Mouse (Mus musculus) urinary bladder, postnatal 10 days (tissue): ENCODE results near the gene Cntnap2.

Experiments
- DNase-seq: peaks from one replicate; pipeline ENCODE4 v3.0.0; 2022; ENCODE audit warnings: low spot score

Gene Cntnap2

DNA sequence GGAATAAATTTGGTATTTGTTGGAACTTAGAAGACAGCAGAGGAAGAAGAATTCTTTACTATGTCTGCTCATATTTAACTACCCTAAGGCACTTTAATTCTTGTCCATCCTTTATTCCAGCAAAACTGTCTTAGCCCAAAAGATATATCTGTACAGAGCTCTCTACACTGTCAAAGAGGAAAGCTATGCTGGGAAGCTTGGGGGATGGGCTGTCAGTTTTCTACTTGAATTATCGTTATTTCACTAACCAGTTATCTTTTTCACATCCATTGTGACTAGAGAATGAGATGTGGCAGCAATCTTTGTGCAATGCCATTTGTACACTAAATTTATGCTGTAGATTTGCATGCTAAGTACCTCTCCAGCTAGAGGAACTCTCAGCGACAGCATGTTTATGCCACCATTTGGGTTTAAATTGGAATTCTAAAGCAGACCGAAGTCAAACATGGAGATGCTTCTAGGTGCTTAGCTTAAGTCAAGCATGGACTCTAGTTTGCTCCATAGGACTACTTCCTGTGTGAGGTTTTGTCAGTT lies 268.9 kb downstream of the Cntnap2 start:
- no peak for DNase-seq

DNA sequence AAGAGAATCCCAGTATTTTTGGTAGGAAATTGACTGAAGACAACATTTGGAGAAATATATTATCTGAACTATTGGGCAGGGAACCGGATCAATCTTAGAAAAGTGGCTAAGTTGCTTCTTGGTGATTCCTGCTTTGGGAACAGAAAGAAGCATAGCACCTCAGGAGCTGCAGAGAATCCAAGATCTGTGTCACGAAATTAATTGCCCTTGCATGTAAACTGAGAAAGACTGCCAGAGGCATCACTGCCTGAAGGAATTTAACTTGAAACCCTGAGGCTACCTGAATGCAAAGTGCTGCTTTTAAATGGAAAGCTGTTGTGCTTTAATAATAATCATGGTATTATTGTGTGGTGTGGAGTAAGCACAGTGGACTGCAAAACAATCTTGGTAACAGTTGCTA lies 286.2 kb downstream of the Cntnap2 start:
- no peak for DNase-seq

DNA sequence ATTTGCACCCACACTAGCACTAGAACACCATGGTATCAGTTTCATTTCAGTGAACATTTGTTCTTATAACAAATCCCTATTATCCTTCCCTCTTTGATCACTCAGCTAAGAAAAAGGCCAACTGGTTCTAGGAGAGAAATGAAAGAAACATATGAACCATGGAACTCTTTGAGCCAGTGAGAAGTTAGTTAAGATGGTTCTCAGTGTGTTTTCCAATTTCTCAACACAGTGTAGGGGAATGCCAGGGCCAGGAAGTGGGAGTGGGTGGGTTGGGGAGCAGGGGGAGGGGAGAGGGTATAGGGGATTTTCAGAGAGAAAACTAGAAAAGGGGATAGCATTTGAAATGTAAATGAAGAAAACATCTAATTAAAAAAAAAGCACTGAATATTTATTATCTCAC lies 286.8 kb downstream of the Cntnap2 start:
- DNase-seq: no peak

DNA sequence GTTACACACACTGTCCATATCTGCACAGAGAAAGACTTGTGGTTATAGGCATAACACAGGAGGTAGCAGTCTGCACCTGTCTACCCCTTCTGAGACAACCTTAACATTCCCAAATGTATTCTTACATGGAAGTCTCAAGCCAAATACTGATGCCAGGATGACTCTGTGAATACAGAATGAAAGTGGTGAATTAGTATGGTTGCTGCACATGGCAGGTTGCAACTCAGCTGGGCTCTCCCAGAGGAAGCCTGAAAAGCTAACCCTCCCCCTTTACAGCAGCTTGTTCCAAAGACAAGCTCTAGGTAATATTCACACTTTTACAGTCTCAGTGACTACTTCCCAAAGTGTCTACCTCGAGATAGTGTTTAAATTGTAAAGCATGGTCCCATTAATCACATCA lies 307.3 kb downstream of the Cntnap2 start:
- no peak for DNase-seq

DNA sequence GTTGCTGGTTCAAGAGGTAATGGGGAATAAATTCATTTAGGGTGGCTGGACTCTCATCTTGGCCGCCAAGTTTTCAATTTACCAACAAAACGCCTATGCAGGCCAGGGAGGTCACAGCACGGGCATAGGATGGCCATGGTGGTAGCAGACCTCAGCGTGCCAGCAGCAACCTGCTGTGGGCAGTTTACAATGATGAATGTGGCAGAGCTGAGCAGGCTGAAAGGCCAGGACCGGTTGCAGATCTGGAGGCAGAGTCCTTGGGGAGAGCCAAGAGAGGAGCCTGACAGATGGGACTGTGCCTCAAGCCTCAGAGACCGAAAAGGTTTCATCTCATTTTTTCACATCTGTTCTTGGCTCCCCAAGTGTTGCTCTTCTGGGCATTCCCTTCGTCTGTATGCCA lies 322.0 kb downstream of the Cntnap2 start:
- no peak for DNase-seq

DNA sequence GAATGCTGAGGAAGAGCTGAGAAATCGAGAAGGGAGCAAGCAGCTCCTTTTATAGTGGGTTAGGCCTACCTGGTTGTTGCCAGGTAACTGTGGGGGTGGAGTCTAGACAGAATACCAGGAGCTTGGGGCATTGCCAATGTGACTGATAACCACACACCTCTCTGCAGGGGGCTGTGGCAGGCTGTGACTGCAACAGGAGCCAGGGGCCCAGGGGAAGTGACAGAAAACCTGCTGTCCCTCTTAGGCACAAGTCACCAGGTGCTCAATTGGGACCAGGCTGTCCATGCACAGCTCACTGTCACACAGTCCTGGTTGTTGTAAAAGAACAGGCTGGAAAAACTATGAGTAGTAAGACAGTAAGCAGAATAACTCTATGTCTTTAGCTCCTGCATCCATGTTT lies 329.9 kb downstream of the Cntnap2 start:
- DNase-seq: no peak

DNA sequence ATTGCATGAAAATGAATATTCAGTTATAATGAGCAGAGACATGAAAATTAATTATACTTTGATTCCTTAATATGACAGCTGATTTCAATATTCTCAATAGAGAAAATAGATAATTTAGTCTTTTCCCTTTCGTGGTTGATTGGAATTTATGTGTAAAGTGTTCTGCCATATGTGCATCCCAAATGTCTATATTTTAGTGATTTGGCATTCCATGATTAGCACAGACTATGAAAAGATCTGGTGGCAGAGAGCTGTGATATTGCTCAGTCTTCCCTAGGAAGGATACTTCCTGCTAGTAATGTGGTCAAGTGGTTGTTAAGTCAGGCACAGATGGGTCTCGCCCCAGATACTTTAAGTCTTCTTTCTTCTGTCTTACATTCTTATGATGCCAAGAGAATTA lies 354.5 kb downstream of the Cntnap2 start:
- DNase-seq: no peak

DNA sequence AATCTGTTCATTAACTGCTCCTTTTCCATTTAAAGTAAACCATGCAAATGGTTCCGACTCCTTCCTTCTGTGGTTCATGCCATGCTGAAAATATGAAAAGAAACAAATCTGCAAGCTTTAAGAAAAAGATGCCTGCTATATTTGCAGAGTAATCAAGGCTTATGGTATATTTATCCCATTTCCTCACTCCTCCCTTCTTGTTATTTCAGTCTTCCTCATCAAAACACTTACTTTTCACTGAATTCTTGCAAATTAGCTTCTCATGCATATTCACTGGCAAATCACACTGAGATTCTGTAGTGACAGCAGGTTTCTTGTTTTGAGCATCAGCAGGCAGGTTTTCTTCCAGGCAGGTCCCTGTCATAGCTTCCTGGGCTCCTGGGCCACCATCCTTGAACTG lies 396.3 kb downstream of the Cntnap2 start:
- DNase-seq: no peak

DNA sequence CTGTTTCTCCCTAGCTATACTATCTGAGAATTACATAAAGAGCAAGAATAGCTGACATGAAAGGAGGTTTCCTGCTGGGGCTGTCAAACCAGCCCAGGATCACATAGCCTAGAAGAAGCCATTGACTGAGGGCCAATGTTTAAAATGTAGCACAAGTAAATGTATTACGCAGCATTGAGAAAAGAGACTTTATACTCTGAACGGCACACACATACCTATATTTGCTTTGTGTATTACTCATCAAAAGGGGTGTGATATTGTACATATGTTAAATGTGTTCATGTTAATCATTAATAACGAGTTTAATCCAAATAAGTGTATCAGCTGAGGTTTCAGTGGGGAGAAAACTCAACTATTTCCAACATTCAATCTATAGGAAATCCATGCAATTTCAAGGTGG lies 459.1 kb downstream of the Cntnap2 start:
- no peak for DNase-seq

DNA sequence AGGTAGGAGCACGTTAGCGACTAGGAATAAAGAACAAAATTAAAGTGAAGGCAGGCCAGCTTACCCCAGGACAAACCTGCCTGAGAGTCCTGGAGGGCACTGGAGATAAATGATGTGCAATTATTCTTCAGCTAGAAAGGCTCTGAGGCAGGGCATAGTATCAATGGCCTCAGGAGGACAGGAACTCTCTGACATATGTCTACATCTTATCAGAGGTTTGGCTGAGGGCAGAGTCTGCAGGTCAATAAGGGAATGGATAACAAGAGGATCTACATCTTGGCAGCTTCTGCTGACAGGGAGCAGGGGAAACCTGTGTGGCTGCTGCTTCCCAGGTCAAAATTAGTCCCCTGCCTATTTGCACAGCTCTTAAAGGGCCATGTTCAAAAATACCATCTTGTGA lies 477.8 kb downstream of the Cntnap2 start:
- DNase-seq: no peak

DNA sequence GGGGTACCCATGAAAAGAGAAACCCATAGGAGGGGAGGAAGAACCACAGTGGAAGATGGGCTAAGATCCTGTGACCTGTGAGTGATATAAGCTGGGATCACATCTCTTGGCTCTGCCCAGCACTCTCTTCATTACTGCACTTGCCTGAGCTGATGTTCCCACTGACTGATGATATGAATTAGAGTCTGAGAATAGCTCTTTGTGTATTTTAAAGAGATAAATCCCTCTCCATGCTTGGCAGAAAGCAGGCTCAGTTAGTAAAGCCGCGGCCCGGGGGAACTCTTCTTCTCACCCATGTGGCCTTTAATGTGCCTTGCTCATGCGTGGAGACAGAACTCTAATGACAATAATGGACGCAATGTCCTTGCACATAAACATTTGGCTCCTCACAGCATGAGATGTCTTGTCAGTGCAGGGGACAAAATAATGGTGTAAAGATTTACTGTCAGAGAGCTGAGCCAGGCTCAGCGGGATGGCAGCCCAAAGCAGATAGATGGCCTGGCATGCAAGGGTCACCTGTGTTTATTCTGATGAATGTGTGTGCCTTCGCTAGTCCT lies 485.2 kb downstream of the Cntnap2 start:
- no peak for DNase-seq

DNA sequence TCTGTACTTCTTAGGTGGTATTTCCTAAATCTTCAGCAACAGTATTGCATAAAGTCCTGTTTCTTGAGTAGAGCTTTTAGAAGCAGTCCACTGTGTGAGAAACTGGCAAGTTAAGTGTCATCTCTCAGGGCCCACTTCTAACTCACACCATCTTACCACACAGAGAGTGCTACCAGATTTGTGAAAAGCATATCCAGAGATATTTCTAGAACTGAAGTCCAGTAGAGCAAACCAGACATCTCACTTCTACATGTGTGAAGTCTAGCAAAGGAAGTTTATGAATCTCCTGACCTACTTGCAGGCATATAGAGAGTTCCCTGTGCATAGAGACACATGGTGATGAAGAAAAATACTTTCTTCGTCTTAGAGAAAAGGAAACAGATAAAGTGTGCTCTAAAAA lies 500.6 kb downstream of the Cntnap2 start:
- no peak for DNase-seq

DNA sequence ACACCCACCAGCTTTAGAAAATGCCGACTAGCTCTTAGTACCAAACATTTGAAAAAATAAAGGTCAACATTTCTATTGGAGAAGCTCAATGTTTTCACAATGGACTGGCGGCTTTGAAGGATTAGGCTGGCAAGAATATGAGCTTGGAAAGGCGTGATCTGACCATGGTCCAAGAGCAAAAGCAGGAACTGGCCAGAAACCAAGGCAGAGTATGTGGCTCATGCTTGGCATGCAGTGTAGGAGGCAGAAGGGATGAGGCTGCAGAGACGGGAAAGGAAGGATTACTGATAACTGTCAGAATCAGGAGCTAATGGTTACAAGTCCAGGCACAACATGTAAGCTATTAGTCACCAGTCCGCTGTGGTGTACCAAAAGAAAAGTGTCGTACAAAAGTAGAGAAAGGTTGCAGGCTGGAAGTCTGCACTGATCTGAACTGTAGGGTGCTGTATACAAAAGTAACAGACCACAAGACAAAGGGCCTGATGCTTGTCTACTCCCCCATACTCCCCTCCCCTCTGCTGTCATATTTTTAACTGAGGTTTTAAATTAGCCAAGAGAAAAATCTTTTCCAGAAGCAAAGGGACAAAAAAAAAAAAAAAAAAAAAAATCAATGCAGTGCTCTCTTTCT lies 525.4 kb downstream of the Cntnap2 start:
- DNase-seq: no peak

DNA sequence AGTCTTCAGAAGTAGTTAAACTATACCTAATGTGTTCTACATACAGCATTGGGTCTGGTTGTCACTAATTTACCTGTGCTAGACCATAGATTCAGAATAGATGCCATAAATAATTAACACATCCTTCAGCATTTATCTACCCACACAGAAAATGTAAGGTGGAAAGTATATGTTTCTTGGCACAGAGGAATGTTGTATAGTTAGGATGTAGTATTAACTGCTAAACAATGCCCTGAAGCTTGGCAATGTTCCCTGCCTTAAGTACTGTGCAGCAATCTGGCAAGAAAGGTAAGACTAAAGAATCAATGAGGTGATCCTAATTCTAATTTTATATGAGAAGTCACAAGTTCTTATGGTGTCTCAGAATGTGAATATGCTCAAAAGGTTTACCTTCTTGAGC lies 529.9 kb downstream of the Cntnap2 start:
- DNase-seq: no peak

DNA sequence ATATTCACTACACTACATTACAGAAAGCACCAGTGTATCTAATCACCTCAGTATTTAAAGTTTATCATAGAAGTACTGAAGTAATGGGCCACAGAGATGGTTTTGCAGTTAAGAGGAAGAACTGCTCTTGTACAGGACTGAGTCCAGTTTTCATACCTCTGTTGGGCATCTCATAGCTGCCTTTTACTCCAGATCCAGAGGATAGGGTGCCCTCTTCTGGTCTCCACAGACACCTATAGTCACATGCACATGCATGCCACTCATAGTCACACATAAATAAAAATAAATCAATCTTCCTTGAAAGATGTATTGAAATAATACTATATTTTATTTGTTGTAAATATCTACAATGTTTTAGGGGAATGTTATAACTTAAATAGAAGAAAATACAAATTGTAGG lies 587.9 kb downstream of the Cntnap2 start:
- no peak for DNase-seq

DNA sequence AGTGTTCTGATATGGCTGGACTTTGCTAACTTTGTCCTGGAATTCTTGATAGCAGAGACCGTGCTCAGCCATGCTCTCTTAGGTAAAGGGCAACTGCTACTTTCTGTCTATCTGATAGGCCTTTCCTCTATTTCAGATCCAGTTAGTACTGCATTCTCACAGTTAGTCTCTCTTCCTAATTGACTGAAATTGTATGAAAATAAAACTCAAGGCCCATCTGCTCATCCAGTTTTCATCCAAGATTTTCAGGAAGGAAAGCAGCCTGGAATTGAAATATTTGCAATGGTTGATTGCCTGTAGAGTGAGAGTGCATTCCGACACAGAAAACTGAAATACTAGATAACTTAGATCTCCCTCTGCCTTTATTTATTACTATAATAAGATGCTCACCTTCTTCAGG lies 589.3 kb downstream of the Cntnap2 start:
- DNase-seq: no peak

DNA sequence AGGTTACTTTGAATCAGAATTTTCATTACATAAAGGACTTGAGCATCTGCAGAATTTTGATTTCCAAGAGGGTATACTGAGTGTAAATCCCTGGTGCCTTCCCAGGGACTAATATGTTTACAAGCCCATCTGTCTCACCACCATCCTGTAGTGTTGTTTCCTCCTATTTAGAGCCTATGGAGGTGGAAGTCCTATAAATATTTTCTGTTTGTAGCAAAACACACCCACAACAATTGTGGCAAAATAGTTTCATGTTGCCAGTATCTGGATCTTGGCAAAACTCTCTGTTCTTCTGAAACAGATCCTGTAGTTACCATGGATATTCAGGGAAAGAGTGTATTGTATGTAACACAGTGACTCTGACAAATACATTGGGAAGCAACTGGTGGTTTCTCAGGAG lies 641.1 kb downstream of the Cntnap2 start:
- no peak for DNase-seq

DNA sequence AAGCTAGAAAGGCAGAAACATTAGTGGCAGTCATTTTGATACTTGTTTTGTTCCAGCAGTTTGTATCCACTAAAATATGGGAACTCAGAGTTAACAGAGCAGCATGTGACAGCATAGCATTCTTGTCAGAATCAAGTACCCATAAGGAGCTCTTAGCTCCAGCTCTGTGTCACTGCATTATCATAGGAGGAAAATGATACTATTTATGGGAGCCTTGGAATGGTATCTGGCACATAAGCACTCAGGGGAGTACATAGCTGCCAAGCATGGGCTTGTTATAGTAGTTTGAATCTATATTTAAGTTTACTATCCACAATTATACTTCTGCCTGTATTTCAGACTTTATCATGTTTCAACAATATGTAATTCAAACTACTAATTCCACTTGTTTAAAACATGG lies 732.5 kb downstream of the Cntnap2 start:
- DNase-seq: no peak

DNA sequence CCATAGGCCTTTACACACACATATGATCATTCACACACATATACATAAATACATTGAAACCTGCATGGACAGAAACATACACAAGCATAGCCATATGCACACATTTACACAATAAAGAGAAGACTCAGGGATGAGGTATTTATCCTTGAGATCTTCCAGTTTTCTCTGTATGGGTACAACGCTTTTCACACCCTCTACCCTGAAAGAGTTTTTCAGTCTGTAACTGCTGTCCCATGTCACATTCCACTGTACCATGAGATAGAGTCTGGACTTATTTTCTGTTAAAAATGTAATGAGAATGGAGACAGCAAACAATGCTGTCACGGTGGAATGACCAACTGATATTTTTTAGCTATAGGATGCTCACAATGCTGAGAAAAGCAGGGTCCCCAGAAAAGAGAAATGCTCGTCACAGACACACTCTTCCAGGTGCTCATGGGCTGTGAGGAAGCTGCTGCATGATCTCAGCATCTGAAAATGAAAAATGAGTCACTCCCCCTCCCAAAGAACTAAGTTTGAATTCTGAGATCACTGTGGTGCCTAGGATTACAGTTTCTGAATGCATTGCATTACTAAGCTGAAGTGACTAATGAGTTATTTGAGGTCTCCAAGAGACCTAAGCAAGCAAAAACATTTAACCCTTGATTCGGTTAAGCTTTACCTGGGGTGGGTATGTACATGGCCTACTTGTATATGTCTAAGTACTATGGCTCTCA lies 782.6 kb downstream of the Cntnap2 start:
- DNase-seq: no peak

DNA sequence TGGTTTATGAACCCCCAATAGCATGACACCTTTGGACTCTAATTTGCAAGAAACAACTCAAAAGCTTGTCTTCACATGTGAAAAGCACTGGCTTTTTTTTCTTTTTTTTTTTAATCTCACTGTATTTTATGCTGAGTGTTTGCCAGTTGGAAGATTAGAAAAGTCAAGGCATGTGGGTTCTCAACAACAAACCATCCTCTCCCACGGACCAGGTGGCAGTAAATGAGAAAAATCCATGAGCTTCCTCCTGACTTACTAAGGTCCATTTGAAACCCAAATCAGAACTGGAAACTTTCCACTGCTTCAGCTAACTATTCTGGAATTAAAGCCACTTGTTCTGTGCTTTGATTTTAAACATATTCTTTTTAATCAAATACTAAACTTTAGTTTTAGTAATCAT lies 784.6 kb downstream of the Cntnap2 start:
- no peak for DNase-seq

DNA sequence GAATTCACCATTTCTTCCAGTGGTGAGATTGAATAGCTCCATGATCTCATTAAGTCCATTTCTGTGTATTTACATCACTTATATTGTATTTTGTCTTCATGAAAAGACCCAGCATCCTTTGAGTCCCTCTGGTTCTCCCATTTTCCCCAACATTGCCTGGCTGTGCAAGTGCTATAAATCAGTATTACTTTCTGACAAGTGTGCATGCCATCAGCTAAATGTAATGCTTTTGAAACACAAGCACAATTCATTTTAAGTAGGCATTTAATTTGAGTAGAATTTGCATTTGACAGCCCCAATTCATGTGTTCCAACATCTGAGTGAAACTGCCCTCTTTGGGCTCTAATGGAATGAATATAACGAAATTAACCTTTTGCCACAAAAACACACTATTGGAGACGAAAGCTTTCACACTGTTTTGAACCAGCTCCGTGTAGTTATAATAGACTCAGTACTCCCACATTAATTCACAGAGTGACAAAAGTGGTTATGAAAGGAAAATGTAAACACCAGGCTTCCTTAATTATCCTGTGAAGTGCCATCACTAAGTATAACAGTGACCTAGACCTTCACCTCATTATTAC lies 812.3 kb downstream of the Cntnap2 start:
- DNase-seq: no peak

DNA sequence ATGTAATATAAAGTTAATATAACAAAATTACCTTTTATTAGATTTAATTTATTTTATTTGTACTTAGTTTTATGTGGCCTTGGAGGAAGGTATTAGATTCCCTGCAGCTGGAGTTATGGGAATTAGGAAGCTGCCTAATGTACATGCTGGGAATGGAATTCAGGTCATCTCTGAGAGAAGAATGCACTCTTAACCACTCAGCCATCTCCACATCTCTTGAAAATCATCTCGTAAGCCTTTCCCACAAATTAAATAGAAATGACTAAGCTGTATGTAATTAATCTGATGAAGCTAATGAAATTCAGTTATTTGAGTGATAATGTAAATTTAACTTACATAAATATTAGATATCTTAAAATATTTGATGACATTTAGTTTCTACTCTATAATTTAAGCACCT lies 826.3 kb downstream of the Cntnap2 start:
- DNase-seq: no peak

DNA sequence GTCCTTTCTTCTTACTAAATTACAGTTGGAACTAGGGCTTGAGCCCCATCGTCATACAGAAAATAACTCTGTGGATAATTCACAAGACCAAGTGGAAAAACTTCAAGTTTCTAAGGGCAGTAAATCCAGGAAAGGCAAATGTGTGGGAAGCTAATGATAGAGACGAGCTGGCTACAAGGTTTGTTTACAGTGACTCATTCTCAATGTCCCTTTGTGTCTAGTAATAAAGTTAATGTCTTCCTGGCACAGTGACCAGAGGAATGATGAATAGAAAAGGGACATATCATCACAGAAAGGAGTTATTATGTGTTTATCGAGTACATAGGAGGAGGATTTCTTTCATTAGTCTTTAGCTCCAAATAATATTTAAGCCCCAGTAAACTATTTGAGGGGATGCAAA lies 828.7 kb downstream of the Cntnap2 start:
- no peak for DNase-seq
